Mouse (Mus musculus) inflammation-experienced regulatory T-cells, adult 6 months (primary cell): ENCODE measurements around the gene Cct8l1. TPM values are rescaled to one million over a fixed set of nuclear protein-coding genes. Genes with fewer than 3 reads are reported as not detected.

Experiments
- ATAC-seq: one replicate; pipeline ENCODE4 v1.8.0; 2017
- polyA plus RNA-seq, 3 experiments: library from polyadenylated mRNA; unstranded; fragments of 100-300 nt; shearing (Covaris generic); gene quantifications; one replicate each; pipeline ENCODE4 v1.2.1; 2017

Cct8l1 gene
- polyA plus RNA-seq, 3 experiments from 2014 or later, result 0.23 TPM; not detected in 2

DNA sequence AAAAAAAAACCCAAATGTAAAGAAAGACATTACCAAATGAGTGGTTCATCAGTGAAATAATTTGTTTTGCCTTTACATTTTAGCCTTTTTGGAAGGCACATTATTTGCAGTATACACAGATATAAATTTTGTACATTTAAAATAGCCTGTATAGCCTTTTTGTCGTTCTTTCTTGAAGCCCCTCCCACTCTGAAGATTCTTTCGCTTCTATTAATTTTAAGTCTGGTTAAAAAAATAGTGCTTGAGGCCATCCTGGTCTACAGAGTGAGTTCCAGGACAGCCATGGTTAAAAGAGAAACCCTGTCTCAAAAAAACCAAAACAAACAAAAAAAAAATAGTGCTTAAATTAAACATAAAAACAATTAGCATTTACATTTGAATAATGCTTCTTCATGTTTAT is 14.8 kb downstream of the Cct8l1 start:
- ATAC-seq, result no peak

GRCm38 (mm10) chr5:25532256-25533147 is 16.6 kb downstream of the Cct8l1 start:
- ATAC-seq, result no peak

DNA sequence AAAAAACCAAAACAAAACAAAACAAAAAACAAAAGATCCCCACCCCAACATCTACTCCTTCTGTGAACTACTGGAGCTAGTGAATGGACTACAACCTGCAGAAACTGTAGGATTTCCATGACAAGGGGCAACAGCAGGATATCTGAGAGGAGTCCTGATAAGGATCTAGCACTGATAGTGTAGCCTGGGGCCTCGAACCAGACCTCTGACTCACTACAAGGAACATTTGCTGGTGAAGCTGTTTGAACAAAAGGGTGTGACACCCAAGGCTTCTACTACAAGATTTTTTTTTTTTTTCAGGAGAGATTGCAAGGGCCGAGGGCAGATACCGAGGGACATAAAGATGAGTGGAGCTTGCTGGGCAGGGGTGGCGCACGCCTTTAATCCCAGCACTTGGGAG is 17.4 kb downstream of the Cct8l1 start:
- no peak for ATAC-seq

GRCm38 (mm10) chr5:25535566-25535965 is 19.7 kb downstream of the Cct8l1 start:
- ATAC-seq, result no peak

- no peak for ATAC-seq
Measured at GRCm38 (mm10) chr5:25536451-25536850, 20.6 kb downstream of the Cct8l1 start.

DNA sequence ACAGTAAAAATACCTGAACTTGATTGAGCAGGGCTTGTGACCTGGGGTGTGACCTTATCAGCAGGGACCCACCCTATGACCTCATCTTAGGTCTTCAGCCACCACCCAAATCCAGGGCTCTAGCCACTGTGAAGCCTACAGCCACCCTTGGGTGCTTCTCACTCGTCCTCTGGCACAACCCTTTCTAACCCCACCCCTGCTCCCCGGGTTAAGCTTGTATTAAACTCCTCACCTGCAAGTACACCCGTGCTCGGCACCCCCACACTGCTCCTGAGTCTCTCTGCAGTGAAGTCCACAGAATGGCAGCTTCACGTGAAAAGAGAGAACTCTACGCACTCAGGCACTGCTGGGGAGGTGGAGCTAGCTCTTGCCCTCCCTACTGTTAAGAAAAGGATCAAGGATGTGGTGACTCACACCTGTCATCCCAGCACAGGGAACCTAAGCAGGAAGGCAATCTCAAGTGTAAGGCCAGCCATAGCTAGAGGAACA is 21.1 kb downstream of the Cct8l1 start:
- ATAC-seq, result no peak

- no peak for ATAC-seq
Measured at GRCm38 (mm10) chr5:25540412-25540811, 24.5 kb downstream of the Cct8l1 start.

- no peak for ATAC-seq
Measured at GRCm38 (mm10) chr5:25540921-25541320, 25.1 kb downstream of the Cct8l1 start.

GRCm38 (mm10) chr5:25541661-25542060 is 25.8 kb downstream of the Cct8l1 start:
- ATAC-seq, result no peak

DNA sequence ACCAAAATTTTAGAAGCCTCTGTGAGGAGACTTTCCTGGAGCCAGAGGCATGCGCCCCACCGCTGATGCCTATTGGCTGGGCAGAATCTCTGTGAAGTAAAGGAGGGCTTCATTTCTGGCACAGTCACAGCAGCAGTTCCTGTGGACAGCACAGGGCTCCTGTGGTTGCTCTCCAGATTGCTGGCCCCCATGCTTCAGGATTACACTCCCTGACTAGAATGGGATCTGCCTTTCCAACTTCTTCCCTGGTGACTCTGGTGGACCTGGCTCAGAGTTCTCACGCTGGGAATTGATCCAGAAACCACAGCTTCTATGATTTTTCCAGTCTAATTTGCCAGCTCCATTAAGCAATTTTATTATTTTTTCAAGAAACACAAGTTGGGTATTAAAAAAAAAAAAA is 28.2 kb downstream of the Cct8l1 start:
- ATAC-seq, result no peak

DNA sequence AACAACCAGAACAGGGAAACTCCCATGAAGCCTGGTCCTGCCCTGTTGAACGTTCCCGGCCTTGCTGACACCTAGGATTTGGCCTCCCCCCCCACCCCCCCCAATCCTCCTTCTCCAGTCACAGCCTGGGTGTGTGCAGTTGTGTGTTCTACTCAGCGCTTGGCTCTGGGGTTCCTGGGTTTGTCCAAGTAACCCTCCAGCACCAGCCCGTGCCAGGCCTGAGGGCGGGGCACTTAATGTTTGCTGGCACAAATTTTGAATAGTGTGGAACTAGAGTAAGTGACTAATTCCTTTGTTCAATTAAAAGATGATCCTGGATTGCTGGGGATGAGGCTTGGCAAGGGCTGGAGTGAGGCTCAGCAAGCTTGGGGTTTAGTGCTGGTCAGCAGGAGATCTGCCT is 28.7 kb downstream of the Cct8l1 start:
- no peak for ATAC-seq

GRCm38 (mm10) chr5:25546912-25547311 is 31.0 kb downstream of the Cct8l1 start:
- no peak for ATAC-seq

DNA sequence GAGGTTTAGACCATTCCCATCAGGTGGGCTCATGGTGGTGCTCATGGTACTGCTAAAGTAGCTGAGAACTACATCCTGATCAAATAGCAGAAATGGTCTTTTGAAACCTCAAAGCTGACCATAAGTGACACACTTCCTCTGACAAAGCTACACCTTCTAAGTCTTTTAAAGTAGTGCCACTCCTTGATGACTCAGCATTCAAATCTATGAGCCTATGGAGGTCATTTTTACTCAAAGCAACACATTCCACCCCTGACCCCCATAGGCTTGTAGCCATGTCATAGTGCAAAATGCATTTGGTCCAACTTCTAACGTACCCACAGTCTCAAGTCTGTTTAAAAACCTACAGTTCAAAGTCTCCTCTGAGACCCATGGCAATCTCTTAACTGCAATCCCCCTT is 35.0 kb downstream of the Cct8l1 start:
- no peak for ATAC-seq

DNA sequence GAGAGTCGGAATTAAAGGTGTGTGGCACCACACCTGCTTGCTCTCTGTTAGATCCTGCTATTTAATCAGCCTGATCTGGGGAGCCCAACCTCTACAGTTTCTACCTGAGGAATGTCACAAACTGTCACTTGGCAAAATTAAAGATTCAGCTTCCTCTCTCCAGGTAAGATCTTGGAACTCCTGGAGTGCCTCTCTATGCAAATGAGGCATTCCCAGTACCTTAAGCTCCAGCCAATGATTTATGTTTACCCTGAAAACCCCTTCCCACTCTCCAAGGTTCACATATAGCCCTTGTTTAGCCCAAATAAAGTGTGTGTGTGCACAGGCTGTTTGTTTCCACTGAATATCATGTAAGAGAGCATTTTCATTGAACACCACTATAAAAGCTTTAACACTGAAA is 38.3 kb downstream of the Cct8l1 start:
- no peak for ATAC-seq

DNA sequence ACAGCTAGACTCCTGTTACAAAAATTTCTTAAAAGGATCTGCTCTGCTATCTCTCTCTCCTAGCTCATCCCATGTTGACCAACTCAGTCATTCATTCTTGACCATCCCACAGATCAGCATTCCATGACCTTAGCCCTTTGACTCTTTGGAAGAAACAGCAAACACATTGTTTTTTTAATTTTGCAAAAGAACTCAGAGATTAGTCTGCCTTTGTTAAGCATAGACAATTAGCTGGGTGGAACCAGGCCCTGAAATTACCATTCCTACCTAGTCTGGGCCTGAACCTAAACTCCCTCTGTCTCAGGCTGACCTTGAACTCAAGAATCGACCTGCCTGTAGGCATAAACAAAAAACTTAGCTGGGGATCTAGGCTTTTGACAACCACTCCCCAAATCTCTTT is 38.8 kb downstream of the Cct8l1 start:
- ATAC-seq, result no peak

DNA sequence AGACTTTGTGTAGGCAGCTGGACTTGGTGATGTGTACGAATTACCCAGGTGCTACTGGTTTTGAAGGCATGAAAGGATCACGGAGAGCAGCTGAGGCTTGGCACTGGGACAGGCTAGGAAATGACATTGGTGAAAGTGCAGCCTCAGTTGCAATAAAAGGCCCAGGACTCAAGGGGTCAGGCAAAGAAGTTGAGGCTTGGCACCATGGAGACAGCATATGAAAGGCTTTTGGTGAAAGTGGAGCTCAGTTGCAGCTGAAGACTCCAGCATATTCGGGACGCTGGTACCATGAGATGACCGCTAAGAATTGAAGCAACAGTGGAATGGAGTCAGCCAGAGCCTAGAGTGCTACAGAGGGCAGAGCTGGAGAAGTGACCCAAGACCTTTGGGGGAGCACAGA is 39.8 kb downstream of the Cct8l1 start:
- no peak for ATAC-seq

GRCm38 (mm10) chr5:25556363-25556762 is 40.5 kb downstream of the Cct8l1 start:
- no peak for ATAC-seq

Other genes starting within 250 kb of the Cct8l1 start
- 10 to 100 TPM; 16.8 to 34.9 (median 34.9) TPM for gene Kmt2c, start 17.3 kb upstream of the Cct8l1 start, polyA plus RNA-seq
- gene Xrcc2, start 189.8 kb downstream of the Cct8l1 start, polyA plus RNA-seq, result 1 to 10 TPM; 2.9 to 6.3 (median 4.7) TPM
- 1 to 10 TPM; 1.1 to 1.4 (median 1.1) TPM for gene Actr3b, start 243.9 kb downstream of the Cct8l1 start, polyA plus RNA-seq